Mouse (Mus musculus) hindbrain, embryonic 11.5 days (tissue): ENCODE data around the gene Colgalt1. TPM values are rescaled to one million over a fixed set of nuclear protein-coding genes. Genes with fewer than 3 reads are reported as not detected.

Experiments
- ATAC-seq: fragments of 200-750 bp; cut with Nextera tagmentation; 2 replicates; pipeline ENCODE4 v1.8.0; 2017; ENCODE audit warnings: mild to moderate bottlenecking, moderate TSS enrichment, moderate library complexity; ENCODE audit not compliant: low FRiP score
- DNase-seq: peaks from one replicate; pipeline ENCODE4 v3.0.0-alpha.2; 2015; ENCODE audit warnings: low spot score
- H3K27ac ChIP-seq: fragments of 300-500 bp; sonication (generic); 2 replicates; pipeline ENCODE4 v1.5.1; 2014; ENCODE audit warnings: mild to moderate bottlenecking, low read depth, low read length
- H3K27me3 ChIP-seq: fragments of 300-500 bp; sonication (generic); 2 replicates; pipeline ENCODE4 v1.6.1; 2014; ENCODE audit warnings: mild to moderate bottlenecking, low read length, moderate library complexity, mixed read lengths; ENCODE audit not compliant: control insufficient read depth, insufficient read depth
- H3K36me3 ChIP-seq: fragments of 300-500 bp; sonication (generic); 2 replicates; pipeline ENCODE4 v1.6.1; 2014; ENCODE audit warnings: mild to moderate bottlenecking, low read length, moderate library complexity, mixed read lengths; ENCODE audit not compliant: control insufficient read depth, insufficient read depth
- H3K4me1 ChIP-seq: fragments of 300-500 bp; sonication (generic); replicated peaks from 2 replicates; pipeline ENCODE4 v1.6.1; 2014; ENCODE audit warnings: low read length, mixed read lengths; ENCODE audit not compliant: control insufficient read depth, insufficient read depth
- H3K4me2 ChIP-seq: fragments of 300-500 bp; sonication (generic); replicated peaks from 2 replicates; pipeline ENCODE4 v1.6.1; 2014; ENCODE audit warnings: mild to moderate bottlenecking, low read depth, low read length
- H3K4me3 ChIP-seq: fragments of 300-500 bp; sonication (generic); 2 replicates; pipeline ENCODE4 v1.5.1; 2014; ENCODE audit warnings: low read depth, low read length
- H3K9ac ChIP-seq: fragments of 300-500 bp; sonication (generic); 2 replicates; pipeline ENCODE4 v1.6.1; 2014; ENCODE audit warnings: low read depth, low read length
- H3K9me3 ChIP-seq: fragments of 300-500 bp; sonication (generic); 2 replicates; pipeline ENCODE4 v1.6.1; 2016; ENCODE audit warnings: low read length; ENCODE audit not compliant: control insufficient read depth
- WGBS: fragments of 180-500 bp; shearing (Covaris S2); extraction: QIAGEN DNeasy Blood & Tissue Kit; methylation state at CpG from one replicate; pipeline ENCODE4 v1.1.7; 2014; 5-methylcytosine and 5-hydroxymethylcytosine counted together
- polyA plus RNA-seq: library from polyadenylated mRNA; unstranded; fragments of >200 nt; fragmentation: Nextera tagmentation; extraction: Ambion mirVana; gene quantifications from 2 replicates; pipeline ENCODE4 v1.2.1, GENCODE M21; 2014

The Colgalt1 gene
- polyA plus RNA-seq, 1 experiment from 2014 or later, result 41.3 TPM

- 53% methylated on average over 8 of the region's 8 CpGs for WGBS
- Histone ChIP-seq H3K36me3 (no peaks in the 10 kb centered on the region), H3K4me2 (no peak overlapping the region), H3K27me3 (peaks cover 9% of the 10 kb centered on the region), H3K9me3 (peaks cover 3% of the 10 kb centered on the region; the same call in 1 of the 2 replicates), H3K4me3 (no peak overlapping the region), H3K27ac (no peak overlapping the region), H3K9ac (no peak overlapping the region), H3K4me1 (no peaks in the 10 kb centered on the region)
- DNase-seq (no peak), ATAC-seq (no peak)
Measured at GRCm38 (mm10) chr8:71637149-71638095, 26.6 kb downstream of the Colgalt1 start.

- no peaks in the 10 kb centered on the region for H3K36me3 ChIP-seq
- no peak for ATAC-seq
Measured at GRCm38 (mm10) chr8:71638321-71638720, 27.5 kb downstream of the Colgalt1 start.

GRCm38 (mm10) chr8:71639318-71639717, 28.5 kb downstream of the Colgalt1 start:
- peaks cover 4% of the 10 kb centered on the region; the same call in 1 of the 2 replicates for H3K27me3 ChIP-seq
- no peaks in the 10 kb centered on the region for H3K36me3 ChIP-seq
- no peaks in the 10 kb centered on the region for H3K4me1 ChIP-seq
- WGBS, result 87% methylated on average over 4 of the region's 4 CpGs
- no peak for ATAC-seq
- no peak overlapping the region for H3K9ac ChIP-seq
- H3K4me3 ChIP-seq, result no peak overlapping the region
- H3K27ac ChIP-seq, result no peak overlapping the region
- H3K9me3 ChIP-seq, result no peaks in the 10 kb centered on the region
- no peak for DNase-seq
- H3K4me2 ChIP-seq, result no peak overlapping the region

More at GRCm38 (mm10) chr8:71638321-71638720, 27.5 kb downstream of the Colgalt1 start:
- no peaks in the 10 kb centered on the region for H3K4me1 ChIP-seq
- peaks cover 8% of the 10 kb centered on the region for H3K27me3 ChIP-seq
- H3K27ac ChIP-seq, result no peak overlapping the region
- 63% methylated on average over 6 of the region's 6 CpGs for WGBS
- no peak overlapping the region for H3K9ac ChIP-seq
- H3K9me3 ChIP-seq, result no peaks in the 10 kb centered on the region
- no peak for DNase-seq
- no peak overlapping the region for H3K4me3 ChIP-seq
- H3K4me2 ChIP-seq, result no peak overlapping the region

- DNase-seq (no peak), ATAC-seq (no peak)
- Histone ChIP-seq H3K9ac (no peak overlapping the region), H3K36me3 (no peaks in the 10 kb centered on the region), H3K27ac (no peak overlapping the region), H3K9me3 (no peaks in the 10 kb centered on the region), H3K4me1 (no peaks in the 10 kb centered on the region), H3K4me3 (no peak overlapping the region), H3K4me2 (no peak overlapping the region), H3K27me3 (0 out of 2 replicates have a peak, but pooled peaks cover 2% of the 10 kb centered on the region)
- 85% methylated on average over 9 of the region's 9 CpGs for WGBS
Measured at GRCm38 (mm10) chr8:71645510-71645909, 34.7 kb downstream of the Colgalt1 start.

- DNase-seq (peak; percentile 47), ATAC-seq (peak; percentile 32; the same call in 1 of the 2 replicates)
- no peak overlapping the region for H3K27ac ChIP-seq
- H3K9ac ChIP-seq, result no peak overlapping the region
- H3K4me3 ChIP-seq, result no peak overlapping the region; the same call in 1 of the 2 replicates
- 2% methylated on average over 24 of the region's 24 CpGs for WGBS
- peaks cover 48% of the 10 kb centered on the region for H3K27me3 ChIP-seq
- H3K9me3 ChIP-seq, result no peaks in the 10 kb centered on the region
- no peaks in the 10 kb centered on the region for H3K4me1 ChIP-seq
- H3K36me3 ChIP-seq, result no peaks in the 10 kb centered on the region
- H3K4me2 ChIP-seq, result peak overlapping the region; percentile 31
Measured at GRCm38 (mm10) chr8:71654600-71654999, 43.8 kb downstream of the Colgalt1 start.

- WGBS, result 34% methylated on average over 9 of the region's 9 CpGs
- no peaks in the 10 kb centered on the region for H3K9me3 ChIP-seq
Measured at GRCm38 (mm10) chr8:71657816-71658215, 47.0 kb downstream of the Colgalt1 start.

GRCm38 (mm10) chr8:71658515-71659049, 47.8 kb downstream of the Colgalt1 start:
- 29% methylated on average over 17 of the region's 17 CpGs for WGBS
- ATAC-seq, result no peak
- Histone ChIP-seq H3K9me3 (no peaks in the 10 kb centered on the region), H3K4me2 (no peak overlapping the region), H3K4me1 (no peaks in the 10 kb centered on the region; the same call in 1 of the 2 replicates), H3K9ac (no peak overlapping the region), H3K27me3 (peaks cover 63% of the 10 kb centered on the region), H3K4me3 (no peak overlapping the region), H3K27ac (no peak overlapping the region), H3K36me3 (no peaks in the 10 kb centered on the region)
- no peak for DNase-seq

More at GRCm38 (mm10) chr8:71657816-71658215, 47.0 kb downstream of the Colgalt1 start:
- Histone ChIP-seq H3K36me3 (no peaks in the 10 kb centered on the region), H3K27ac (no peak overlapping the region), H3K4me3 (no peak overlapping the region), H3K27me3 (peaks cover 62% of the 10 kb centered on the region), H3K4me1 (no peaks in the 10 kb centered on the region; the same call in 1 of the 2 replicates), H3K9ac (no peak overlapping the region), H3K4me2 (no peak overlapping the region)
- ATAC-seq, result no peak
- no peak for DNase-seq

- Histone ChIP-seq H3K9ac (no peak overlapping the region), H3K9me3 (no peaks in the 10 kb centered on the region), H3K4me3 (no peak overlapping the region), H3K27me3 (peaks cover 56% of the 10 kb centered on the region), H3K27ac (no peak overlapping the region), H3K4me1 (no peaks in the 10 kb centered on the region; the same call in 1 of the 2 replicates), H3K4me2 (no peak overlapping the region), H3K36me3 (no peaks in the 10 kb centered on the region)
- DNase-seq (no peak), ATAC-seq (no peak)
- WGBS, result 62% methylated on average over 1 of the region's 1 CpGs
Measured at GRCm38 (mm10) chr8:71659751-71660150, 49.0 kb downstream of the Colgalt1 start.
